Mouse (Mus musculus) 3134 (cell line): ENCODE measurements at regions not wholly inside any gene's neighbourhood (a gene's known extent, or its start where the extent isn't known, plus 50 kb on each side); places are given as distances from the start of the nearest gene placed in this dataset.

ENCODE experiments used
- DNase-seq: peaks from one replicate; pipeline ENCODE4 v3.0.0-alpha.2; 2011; ENCODE audit warnings: low spot score; ENCODE audit not compliant: insufficient read length; ENCODE audit errors: extremely low read depth

DNA sequence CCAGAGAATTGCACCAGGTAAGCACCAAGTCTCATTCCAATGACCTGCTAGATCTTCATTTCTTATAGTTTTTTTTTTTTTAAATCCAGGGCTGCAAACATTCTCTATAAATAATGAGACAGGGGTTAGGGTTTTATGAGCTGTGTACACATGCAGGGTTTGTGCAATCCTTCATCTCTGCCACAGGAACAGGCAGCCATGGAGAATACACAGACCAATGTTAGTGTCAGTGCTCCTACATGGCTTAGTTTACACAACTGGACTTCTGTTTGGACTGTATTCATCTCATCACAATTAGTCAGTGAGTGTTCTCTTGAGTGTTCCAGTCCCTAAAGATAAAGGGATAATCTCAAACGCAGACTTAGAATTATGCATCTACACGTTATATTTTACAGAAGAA is 620.0 kb downstream of the Rnf144a start:
- DNase-seq = no peak

DNA sequence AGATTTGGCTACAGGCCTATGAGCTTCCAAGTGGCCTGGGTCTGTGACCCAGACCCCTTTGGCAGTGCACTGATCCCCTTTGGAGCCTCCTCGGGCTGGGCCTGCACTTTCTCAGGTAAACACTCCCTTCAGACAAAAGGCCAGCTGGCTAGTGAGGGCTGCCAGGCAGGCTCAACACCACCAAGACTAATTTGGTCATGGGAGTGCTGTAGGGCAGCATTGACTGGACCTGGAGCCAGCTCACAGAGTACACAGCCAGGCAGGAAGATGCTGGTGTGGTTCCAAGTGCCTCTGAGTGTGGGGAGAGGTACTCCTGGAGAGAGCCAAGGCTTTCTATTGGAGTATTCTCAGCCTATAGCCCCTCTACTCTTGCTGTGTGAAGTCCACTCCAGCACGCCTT is 620.5 kb downstream of the Rnf144a start:
- DNase-seq = no peak

DNA sequence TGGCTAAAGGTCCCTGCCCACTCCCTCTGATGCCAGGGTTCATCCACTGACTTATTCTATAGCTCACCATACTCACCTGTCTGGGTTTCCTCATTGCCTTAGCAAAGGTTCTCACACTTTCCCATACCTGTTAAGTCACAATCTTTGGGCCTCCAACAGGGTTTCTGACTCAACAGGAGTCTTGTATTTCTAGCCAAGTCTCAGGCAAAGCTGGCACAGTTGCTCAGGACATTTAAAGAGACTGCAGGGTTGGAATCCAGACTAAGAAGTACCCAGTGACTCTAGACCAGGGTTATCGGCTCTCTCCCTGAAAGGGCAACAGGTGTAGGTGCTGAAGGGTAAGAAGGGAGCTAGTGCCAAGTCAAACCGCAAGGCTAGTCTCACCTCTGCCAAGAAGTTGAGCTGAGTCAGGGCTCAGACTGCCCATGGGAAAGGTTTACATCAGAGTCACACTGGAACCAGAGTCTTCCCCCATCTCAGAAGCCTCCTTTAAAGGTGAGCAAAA is 622.4 kb downstream of the Rnf144a start:
- no peak for DNase-seq

DNA sequence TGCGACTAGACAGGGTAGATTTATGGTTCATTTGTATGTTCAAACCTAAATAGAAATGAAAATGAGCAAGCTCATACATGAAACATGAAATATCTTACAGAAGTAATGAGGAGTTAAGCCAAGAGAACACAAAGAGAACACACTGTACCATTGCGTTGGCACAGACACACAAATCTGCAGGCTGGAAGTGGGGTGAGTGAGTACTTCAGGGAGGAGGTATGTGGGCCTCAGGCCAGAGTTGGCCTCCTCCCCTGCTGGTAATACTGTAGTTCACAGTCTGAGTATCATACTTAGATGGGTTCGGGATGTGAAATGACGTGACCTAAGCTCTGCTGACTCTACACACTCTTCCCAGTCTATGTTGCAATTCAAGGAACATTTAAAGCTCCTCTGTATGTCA is 624.1 kb downstream of the Rnf144a start:
- DNase-seq = no peak

DNA sequence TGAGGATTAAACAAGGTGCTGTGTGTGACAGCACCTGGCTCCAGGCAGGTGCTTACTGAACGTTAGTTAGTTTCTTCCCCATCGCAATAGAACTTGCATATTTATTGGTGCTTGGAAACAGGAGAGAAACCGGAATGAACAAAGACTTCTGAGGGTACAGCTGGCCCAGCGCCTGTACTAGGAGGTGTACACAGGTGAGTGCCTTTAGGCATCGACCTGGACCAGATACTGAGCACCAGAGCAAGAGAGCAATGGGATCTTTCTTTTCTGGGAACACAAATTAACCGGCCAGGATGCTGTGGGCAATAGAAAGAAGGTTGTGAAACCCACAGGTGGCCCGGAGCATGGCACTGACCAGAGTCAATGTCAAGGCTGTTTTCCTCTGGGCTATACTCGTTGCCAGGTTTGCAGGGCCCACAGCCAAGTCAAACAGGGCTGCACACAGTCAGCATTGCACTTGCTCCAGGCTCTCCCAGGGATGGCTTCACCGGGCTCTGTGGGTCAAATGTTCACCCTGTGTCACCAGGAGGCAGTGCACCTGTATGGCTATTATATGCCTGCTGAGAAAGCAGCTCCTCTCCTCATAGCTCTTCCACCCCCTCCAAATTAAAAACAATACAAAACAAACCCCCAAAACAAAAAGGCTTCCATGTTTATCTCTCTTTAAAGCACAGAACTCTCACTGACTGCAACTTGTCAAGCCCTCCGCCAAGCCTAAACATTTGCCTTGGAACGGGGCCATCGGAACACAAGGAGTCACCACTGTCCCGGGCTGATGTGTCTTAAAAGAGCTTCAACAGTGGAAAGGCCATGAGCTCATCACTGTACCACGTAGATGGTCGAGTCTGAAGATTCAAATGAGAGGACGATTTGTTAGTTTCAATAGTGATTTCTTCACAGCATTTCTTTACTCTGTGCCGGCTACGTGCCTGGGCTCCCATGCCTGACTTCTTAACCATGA is 629.1 kb downstream of the Rnf144a start:
- no peak for DNase-seq

DNA sequence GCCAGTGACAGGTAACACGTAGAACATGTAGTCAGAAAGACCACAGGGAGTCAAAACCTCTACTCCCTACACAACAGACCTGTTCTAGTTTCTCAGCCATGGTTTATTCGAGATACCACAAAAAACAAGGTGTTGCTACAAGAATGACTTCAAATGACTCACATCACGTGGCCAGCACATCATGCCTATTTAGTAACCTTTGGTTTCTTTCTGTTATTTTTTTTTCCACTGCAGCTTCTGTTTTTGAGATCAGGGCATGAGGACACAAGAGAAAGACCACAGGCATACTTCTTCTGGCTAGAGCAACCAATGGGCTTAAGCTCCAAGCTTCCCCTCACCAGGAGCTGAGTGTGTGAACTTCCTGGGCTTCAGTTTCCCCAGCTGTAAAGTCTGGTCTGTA is 630.7 kb downstream of the Rnf144a start:
- DNase-seq = no peak

DNA sequence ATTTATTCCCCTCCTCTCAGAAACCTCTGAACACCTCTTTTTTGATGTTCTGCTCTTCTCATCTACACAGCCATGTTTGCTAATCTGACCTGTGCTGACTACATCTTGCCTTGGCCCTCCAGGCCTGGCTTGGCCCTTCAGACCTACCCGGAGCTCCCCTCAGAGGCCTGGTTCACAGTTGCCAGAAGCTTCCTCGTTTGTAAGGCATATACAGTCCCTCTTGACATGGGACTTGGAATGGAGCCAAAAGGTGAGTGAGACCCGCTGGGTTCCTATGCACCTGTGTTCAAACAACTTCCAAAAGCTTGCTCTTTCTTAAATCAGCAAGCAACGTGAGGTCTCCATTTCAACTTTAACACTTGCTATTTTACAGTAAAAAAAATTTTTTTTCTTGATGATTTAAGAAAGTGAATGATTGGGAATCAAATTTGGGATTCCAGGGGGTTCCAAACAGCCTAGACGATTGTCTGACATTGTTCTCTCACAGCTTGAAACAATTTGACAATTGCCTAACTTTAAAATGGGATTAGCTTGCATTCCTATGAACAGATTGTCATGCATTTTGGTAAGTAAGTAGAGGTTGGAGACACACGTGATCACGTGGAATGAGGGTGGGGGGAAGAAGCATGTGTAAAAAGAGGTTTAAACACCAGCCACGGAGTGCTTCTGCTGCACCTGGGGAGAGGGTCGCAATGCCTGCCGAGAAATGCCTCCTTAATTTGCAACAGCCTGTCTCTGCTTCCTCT is 631.9 kb downstream of the Rnf144a start:
- no peak for DNase-seq

DNA sequence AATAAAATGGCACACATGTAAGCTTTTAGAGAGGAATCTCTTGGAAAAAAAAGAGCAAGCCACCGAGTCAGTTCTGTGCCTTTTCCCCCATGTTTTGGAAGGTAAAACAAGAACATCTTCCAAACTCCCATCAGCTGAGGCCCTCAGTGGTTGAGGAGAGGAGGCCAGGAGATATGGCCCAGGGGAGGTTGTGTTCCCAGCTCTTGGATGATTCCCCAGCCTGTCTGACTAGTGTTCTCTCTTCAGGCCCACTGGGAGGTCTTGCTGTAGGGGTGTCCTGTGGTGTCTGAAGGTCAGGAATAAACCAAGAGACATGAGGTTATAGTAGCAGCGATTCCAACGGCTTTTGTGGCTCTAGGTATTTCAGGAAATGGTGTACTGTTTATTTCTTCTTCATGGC is 643.2 kb downstream of the Rnf144a start:
- DNase-seq = no peak

DNA sequence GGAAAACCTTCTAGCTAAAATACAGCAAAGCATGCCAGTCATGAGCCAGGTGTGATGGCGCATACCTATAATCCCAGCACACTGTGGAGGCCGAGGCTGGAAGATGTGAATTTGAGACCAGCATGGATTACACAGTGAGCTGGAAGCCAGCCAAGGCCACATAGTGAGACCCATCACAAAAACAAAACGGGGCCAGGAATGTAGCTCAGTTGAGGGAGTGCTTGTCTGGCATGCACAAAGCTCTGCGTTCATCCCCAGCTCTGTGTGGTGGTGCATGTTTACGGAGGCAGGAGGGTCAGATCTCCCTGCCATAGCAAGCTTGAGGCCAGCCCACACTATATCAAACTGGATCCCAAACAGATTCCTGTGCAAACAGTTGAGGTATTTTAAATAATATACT is 646.4 kb downstream of the Rnf144a start:
- no peak for DNase-seq

DNA sequence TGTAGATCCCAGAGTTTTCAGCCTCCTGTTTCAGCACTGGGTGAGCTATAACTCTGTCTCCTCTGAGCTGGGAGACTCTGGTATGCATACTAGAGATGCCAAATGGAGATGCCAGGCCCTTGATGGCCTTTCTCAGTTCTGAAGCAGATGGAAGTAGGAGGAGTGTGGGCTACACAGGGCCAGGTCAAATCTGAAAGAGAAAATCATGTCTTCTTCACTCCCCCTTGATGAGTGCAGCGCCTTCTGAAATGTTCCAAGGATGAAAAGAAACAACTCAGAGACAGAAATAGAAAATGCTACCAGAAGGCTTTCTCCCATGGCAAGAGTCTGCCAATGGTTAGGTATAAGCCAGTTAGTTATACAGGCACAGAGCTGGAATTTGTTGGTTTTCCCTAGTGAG is 652.0 kb downstream of the Rnf144a start:
- no peak for DNase-seq

DNA sequence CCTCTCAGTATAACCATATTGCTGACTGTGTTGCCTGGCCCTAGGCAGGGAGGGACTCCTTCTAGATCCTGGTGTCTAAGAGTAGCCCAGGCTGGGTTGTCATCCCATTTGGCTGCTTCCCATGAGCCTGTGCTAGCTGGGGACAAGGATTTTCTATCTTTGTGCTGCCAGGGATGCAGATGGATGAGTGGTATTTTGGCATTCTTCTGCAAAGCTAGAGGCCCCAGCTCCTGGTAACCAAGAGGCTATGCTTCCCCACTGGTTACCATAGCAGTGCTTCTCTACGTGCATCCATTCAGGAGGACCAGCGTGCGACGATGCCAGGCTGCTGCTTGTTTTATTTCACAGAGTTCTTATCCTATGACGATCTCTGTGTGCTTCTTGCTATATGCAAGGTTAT is 658.0 kb downstream of the Rnf144a start:
- no peak for DNase-seq

DNA sequence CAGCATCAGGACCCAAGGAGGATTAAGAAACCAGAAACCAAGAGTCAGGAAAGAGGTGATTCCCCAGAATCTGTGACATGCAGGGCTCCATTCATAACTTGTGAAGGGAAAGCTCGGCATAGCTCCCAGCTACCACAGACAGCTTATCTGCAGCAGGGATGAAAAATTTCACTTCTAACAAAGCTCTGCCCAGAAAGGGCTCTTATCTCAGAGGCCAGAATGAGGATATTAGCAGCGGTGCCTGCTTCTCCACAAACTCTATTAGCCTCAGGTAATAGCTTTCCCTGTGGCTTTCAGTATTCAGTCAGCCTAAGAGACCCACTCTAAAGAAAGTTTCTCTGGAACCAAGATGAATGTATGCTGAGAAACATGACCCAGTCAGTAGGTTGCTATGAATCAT is 636.9 kb upstream of the Id2 start:
- DNase-seq = no peak

DNA sequence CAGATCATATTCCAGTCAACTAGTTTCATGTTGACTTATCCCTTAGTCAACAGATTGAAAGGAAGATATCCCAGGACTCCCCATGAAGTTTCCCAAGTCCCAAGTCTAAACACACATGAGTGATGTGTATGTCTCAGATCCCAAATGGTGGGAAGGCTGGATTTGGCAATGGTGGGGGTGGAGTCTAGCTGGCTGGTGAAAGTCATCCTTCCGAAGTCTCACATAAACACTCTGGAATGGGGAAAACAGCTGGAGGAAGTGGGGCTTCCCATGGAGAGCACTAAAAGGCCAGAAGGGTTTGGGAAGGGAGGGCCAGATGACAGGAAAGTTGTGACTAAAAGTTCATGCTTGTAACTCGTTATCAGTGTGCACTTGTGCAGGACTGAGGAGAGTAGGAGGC is 628.8 kb upstream of the Id2 start:
- DNase-seq = no peak

DNA sequence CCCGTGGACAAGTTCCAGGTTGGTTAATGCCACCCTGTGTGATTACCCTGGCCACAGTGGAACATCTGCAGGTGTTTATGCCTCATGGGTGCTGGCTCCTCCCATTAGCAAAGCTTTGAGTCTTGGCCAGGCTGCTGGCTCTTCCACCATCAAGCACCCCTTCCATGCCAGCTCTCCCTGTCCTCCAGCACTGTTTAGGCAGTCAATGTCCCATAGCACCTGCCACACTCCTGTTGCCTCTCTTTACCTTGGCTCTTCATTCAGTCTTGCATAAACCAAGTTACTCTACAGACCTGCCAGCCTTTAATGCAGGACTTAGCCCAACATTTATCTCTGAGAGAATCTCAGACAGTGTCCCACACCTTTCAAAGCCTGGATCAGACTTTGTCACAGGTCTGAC is 614.2 kb upstream of the Id2 start:
- DNase-seq = no peak

DNA sequence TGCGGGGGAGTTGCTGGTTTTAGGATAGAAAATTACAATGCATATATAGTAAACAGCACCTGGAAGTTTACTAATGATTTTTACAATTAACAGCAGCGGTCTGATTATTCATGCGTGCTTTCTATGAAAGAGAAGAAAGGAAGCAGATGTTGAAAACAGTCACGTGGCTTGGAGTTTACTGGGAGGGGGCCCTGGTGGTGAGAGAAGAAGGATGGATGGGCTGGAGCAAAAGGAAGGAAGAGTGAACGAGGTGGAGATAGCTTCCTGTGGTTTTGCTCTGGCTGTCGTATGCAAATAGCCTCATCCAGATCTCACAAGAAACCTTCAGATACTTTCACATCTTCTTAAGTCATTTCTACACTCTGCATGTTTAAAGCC is 606.1 kb upstream of the Id2 start:
- DNase-seq = no peak

DNA sequence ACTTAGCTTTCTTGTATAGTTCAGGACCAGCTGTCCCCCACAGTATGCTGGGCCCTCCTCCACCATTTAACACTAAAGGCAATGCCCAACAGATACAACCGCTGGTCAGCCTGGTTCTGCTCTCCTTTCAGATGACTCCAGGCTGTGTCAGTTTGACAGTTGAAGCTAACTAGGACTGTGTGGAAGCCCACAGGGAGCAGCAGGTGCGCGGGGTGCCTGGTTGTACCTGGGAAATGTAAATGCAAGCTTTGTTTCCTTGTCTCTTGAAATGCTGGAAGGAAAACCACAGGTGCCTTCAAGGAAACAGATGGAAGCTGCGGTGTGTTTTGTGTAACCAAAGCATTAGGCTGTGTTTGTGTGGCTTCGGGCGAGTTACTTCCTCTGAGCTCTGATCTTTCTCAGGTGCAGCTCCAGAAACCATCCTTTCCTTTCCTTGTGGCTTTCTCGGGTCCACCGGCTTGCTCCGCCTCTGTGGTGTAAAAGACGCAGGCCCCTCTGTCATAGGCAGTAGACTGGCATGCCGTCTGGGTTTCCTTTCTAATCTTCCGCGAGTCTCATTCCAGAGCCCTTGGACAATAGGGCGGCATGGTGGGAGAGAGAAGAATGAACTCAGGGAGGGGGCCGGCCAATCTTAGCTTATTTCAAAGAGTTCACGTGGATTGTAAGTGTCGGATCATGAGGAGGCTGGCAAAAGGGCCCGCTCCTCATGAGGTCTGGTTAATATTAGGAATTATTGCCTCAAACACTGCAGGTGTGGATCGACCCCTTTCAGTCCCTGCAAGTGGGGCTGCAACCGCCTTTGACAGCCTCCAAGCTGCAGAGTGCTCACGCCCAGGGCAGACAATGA is 605.5 kb upstream of the Id2 start:
- no peak for DNase-seq

DNA sequence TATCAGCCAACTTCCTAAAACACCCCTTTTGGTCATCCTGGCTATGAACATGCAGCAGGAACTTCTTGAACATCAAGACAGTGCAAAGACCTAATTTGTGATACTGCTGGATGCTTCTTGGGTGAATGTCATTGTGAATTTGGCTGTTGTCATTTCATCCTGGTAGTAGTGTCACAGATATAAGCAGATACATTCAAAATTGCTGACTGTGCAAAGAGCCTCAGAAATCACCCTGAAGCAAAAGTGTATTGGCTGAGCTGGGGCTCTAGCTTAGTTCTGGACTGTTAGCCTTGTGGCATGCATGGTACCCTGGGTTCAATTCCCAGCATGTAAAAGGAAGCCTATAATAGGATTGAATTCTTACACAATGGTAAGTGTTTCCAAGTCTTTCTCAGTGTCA is 590.1 kb upstream of the Id2 start:
- DNase-seq = no peak

DNA sequence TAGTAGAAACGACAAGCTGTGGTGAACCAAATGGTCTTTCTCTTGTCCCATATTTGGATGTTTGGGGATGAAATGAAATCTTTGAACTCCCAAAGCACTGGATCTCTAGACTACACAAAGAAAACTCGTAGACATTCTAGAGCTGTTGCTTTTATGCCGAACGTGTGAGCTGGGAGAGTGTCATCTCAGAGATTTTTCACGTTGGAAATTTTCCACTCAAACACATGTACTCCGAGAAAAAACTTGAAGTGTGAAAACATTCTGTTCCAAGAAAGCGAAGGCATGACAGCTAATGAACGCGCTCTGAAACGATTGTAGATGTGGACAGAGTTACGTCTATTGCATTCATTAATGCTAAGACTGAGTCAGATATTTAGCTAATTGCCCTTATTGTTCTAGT is 579.7 kb upstream of the Id2 start:
- DNase-seq = no peak

DNA sequence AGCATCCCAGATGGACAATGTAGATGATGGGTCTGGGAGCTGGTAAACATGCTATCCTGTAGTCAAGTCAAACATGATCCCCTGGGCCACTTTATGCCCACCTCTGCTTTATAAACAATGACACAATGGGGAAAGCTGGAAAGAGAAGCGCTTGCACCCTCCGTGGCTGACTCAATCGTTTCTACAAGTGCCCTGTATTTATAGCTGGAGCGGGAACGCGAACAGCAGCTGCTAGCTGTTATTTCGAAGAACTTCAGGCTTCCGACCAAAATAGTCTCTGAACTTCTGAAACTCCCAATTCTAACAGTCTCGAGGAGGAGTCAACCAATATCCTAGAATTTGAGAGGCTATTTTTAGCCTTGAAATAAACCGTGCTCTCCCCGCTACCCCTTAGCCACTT is 571.4 kb upstream of the Id2 start:
- no peak for DNase-seq

DNA sequence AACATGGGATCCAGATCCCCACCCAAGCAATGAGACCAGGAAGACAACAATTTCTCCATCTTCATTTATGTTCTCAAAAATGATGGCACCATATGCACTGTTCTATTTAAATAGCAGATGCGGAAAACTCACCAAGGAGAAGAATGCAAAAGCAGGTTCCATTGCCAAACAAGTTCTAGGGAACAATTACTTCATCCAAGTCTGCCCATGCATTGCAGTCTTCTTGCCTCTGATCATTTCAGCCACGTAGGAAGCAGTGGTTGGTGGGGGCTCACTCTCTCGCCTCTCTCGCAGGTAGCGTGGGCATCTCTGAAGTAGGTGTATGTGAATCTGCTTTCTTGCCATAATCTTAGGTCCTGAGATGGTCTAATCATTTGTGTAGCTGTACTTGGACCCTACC is 557.5 kb upstream of the Id2 start:
- no peak for DNase-seq

DNA sequence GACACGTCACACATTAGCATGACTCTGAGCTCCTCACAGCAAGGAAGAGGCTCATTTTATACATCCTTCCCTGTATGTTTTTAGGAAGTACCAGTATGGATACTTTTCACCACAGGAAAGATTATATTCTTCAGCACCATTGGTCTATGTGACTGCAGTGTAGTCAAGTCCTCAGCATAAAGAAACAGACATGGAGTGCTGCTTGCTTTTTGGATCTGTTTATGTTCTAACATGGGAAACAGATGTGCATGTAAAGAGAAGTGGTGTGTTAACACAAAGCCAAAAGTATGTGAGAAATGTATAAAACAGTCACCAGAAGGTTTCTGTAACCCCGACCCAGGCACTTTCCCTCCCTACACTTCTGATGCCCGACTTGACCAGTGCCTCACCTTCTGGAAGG is 553.3 kb upstream of the Id2 start:
- no peak for DNase-seq
